Mouse (Mus musculus) heart, postnatal 4 days (tissue): ENCODE data around the gene Prkar1b. TPM values are rescaled to one million over a fixed set of nuclear protein-coding genes. Genes with fewer than 3 reads are reported as not detected.
A peak's percentile ranks its signal among the peaks of the same experiment; 100 is the strongest.

Experiments
- DNase-seq: peaks from one replicate; pipeline ENCODE4 v3.0.0; 2021
- total RNA-seq, 2 experiments: library from RNA; stranded (reverse); gene quantifications; 2 replicates each; pipeline ENCODE4 v1.2.3; 2021

The Prkar1b gene
- total RNA-seq, 2 experiments from 2014 or later: 2.3 to 2.8 TPM

- DNase-seq: no peak
These were observed 48.0 kb downstream of the Prkar1b start for GRCm38 (mm10) chr5:139101783-139102182.

- DNase-seq: peak; percentile 39
These were observed 50.5 kb downstream of the Prkar1b start for GRCm38 (mm10) chr5:139098991-139099972.

GRCm38 (mm10) chr5:139095297-139096110 lies 54.3 kb downstream of the Prkar1b start:
- DNase-seq: no peak

- DNase-seq: peak; percentile 49
These were observed 56.3 kb downstream of the Prkar1b start for GRCm38 (mm10) chr5:139093534-139093933.

- no peak for DNase-seq
These were observed 58.1 kb downstream of the Prkar1b start for GRCm38 (mm10) chr5:139091713-139092112.

GRCm38 (mm10) chr5:139090162-139090561 lies 59.6 kb downstream of the Prkar1b start:
- no peak for DNase-seq

- peak; percentile 20 for DNase-seq
These were observed 61.6 kb downstream of the Prkar1b start for GRCm38 (mm10) chr5:139088173-139088572.

- DNase-seq: peak; percentile 81
These were observed 64.8 kb downstream of the Prkar1b start for GRCm38 (mm10) chr5:139084831-139085519.

GRCm38 (mm10) chr5:139084302-139084701 lies 65.5 kb downstream of the Prkar1b start:
- DNase-seq: peak; percentile 69

- DNase-seq: peak; percentile 63
These were observed 66.0 kb downstream of the Prkar1b start for GRCm38 (mm10) chr5:139083841-139084240.

- no peak for DNase-seq
These were observed 68.4 kb downstream of the Prkar1b start for GRCm38 (mm10) chr5:139081370-139081769.

- DNase-seq: no peak
These were observed 71.7 kb downstream of the Prkar1b start for GRCm38 (mm10) chr5:139078156-139078462.

GRCm38 (mm10) chr5:139077311-139078155 lies 72.3 kb downstream of the Prkar1b start:
- peak; percentile 46 for DNase-seq

- DNase-seq: peak; percentile 13
These were observed 73.4 kb downstream of the Prkar1b start for GRCm38 (mm10) chr5:139076450-139076849.

- no peak for DNase-seq
These were observed 74.0 kb downstream of the Prkar1b start for GRCm38 (mm10) chr5:139075791-139076190.

- DNase-seq: peak; percentile 79
These were observed 74.7 kb downstream of the Prkar1b start for GRCm38 (mm10) chr5:139075125-139075524.

GRCm38 (mm10) chr5:139073977-139074376 lies 75.8 kb downstream of the Prkar1b start:
- DNase-seq: no peak

GRCm38 (mm10) chr5:139072866-139073265 lies 76.9 kb downstream of the Prkar1b start:
- no peak for DNase-seq

- no peak for DNase-seq
These were observed 82.8 kb downstream of the Prkar1b start for GRCm38 (mm10) chr5:139066861-139067614.

GRCm38 (mm10) chr5:139064611-139065010 lies 85.2 kb downstream of the Prkar1b start:
- DNase-seq: no peak

GRCm38 (mm10) chr5:139061680-139062079 lies 88.1 kb downstream of the Prkar1b start:
- DNase-seq: no peak
